Mouse (Mus musculus) lung, postnatal 0 days (tissue): ENCODE measurements around the gene Cntn5. TPM values are rescaled to one million over a fixed set of nuclear protein-coding genes. Genes with fewer than 3 reads are reported as not detected.

Source experiments
- ATAC-seq: fragments of 200-750 bp; cut with Nextera tagmentation; 2 replicates; pipeline ENCODE4 v1.8.0; 2017; ENCODE audit warnings: moderate library complexity
- DNase-seq: peaks from one replicate; pipeline ENCODE4 v3.0.0-alpha.2; 2016; ENCODE audit warnings: low spot score
- H3K27ac ChIP-seq: fragments of 300-500 bp; sonication (generic); 2 replicates; pipeline ENCODE4 v1.5.1; 2014; ENCODE audit warnings: antibody characterized with exemption, mild to moderate bottlenecking, low read length, mixed read lengths
- H3K27me3 ChIP-seq: fragments of 300-500 bp; sonication (generic); replicated peaks from 2 replicates; pipeline ENCODE4 v1.6.1; 2014; ENCODE audit warnings: low read length, mixed read lengths; ENCODE audit not compliant: insufficient read depth
- H3K36me3 ChIP-seq: fragments of 300-500 bp; sonication (generic); 2 replicates; pipeline ENCODE4 v1.6.1; 2014; ENCODE audit warnings: low read length, mixed read lengths; ENCODE audit not compliant: insufficient read depth
- H3K4me1 ChIP-seq: fragments of 300-500 bp; sonication (generic); 2 replicates; pipeline ENCODE4 v1.6.1; 2014; ENCODE audit warnings: antibody characterized with exemption, low read depth, low read length, mixed read lengths; ENCODE audit not compliant: insufficient read depth
- H3K4me2 ChIP-seq: fragments of 300-500 bp; sonication (generic); replicated peaks from 2 replicates; pipeline ENCODE4 v1.6.1; 2014; ENCODE audit warnings: low read depth, mild to moderate bottlenecking, low read length, moderate library complexity, mixed read lengths
- H3K4me3 ChIP-seq: fragments of 300-500 bp; sonication (generic); 2 replicates; pipeline ENCODE4 v1.5.1; 2014; ENCODE audit warnings: low read depth, low read length
- H3K9ac ChIP-seq: fragments of 300-500 bp; sonication (generic); replicated peaks from 2 replicates; pipeline ENCODE4 v1.6.1; 2014; ENCODE audit warnings: low read depth, mild to moderate bottlenecking
- H3K9me3 ChIP-seq: fragments of 300-500 bp; sonication (generic); 2 replicates; pipeline ENCODE4 v1.6.1; 2016; ENCODE audit warnings: low read length, mixed read lengths
- CTCF ChIP-seq: IDR thresholded peaks from 2 replicates; pipeline ENCODE4 v1.5.1; 2016; ENCODE audit warnings: antibody characterized with exemption, mild to moderate bottlenecking
- EP300 ChIP-seq: IDR thresholded peaks from 2 replicates; pipeline ENCODE4 v1.6.1; 2016; ENCODE audit warnings: antibody characterized with exemption, mild to moderate bottlenecking, control low read depth
- WGBS: fragments of 180-500 bp; shearing (Covaris S2); extraction: QIAGEN DNeasy Blood & Tissue Kit; methylation state at CpG from one replicate; pipeline ENCODE4 v1.1.7; 2014; 5-methylcytosine and 5-hydroxymethylcytosine counted together
- polyA plus RNA-seq: library from polyadenylated mRNA; unstranded; fragments of >200 nt; fragmentation: Nextera tagmentation; extraction: Ambion mirVana; gene quantifications from 2 replicates; pipeline ENCODE4 v1.2.1, GENCODE M21; 2015

The Cntn5 gene
- polyA plus RNA-seq, 1 experiment from 2014 or later = not detected

- Histone ChIP-seq H3K4me3 (no peak overlapping the region), H3K9ac (no peak overlapping the region), H3K4me1 (no peaks in the 10 kb centered on the region), H3K9me3 (no peaks in the 10 kb centered on the region), H3K4me2 (no peak overlapping the region), H3K27me3 (no peaks in the 10 kb centered on the region), H3K36me3 (no peaks in the 10 kb centered on the region), H3K27ac (no peak overlapping the region)
- ATAC-seq (no peak), DNase-seq (no peak)
- 64% methylated on average over 1 of the region's 1 CpGs for WGBS
- no peak for TF ChIP-seq EP300
- no peak for TF ChIP-seq CTCF
Measured at GRCm38 (mm10) chr9:10121350-10122057, 783.1 kb downstream of the Cntn5 start.

- 71% methylated on average over 1 of the region's 1 CpGs for WGBS
- Histone ChIP-seq H3K9me3 (no peaks in the 10 kb centered on the region), H3K36me3 (no peaks in the 10 kb centered on the region), H3K27ac (no peak overlapping the region), H3K27me3 (no peaks in the 10 kb centered on the region), H3K4me1 (no peaks in the 10 kb centered on the region), H3K9ac (no peak overlapping the region), H3K4me3 (no peak overlapping the region), H3K4me2 (no peak overlapping the region)
- DNase-seq (no peak), ATAC-seq (no peak)
- TF ChIP-seq CTCF (no peak), EP300 (no peak)
Measured at GRCm38 (mm10) chr9:10116581-10116980, 788.0 kb downstream of the Cntn5 start.

- no peaks in the 10 kb centered on the region for H3K9me3 ChIP-seq
- DNase-seq (no peak), ATAC-seq (no peak)
- no peaks in the 10 kb centered on the region for H3K4me1 ChIP-seq
- no peak overlapping the region for H3K4me2 ChIP-seq
- TF ChIP-seq CTCF = no peak
- no peak for TF ChIP-seq EP300
- H3K36me3 ChIP-seq = no peaks in the 10 kb centered on the region
- H3K27me3 ChIP-seq = no peaks in the 10 kb centered on the region
- no peak overlapping the region for H3K4me3 ChIP-seq
- 79% methylated on average over 1 of the region's 1 CpGs for WGBS
- no peak overlapping the region for H3K9ac ChIP-seq
- H3K27ac ChIP-seq = no peak overlapping the region
Measured at GRCm38 (mm10) chr9:10109156-10109555, 795.4 kb downstream of the Cntn5 start.

- WGBS = 74% methylated on average over 4 of the region's 4 CpGs
- ATAC-seq = no peak
Measured at GRCm38 (mm10) chr9:10107861-10108260, 796.7 kb downstream of the Cntn5 start.

GRCm38 (mm10) chr9:10101812-10102440, 802.6 kb downstream of the Cntn5 start:
- no peak for DNase-seq
- no peaks in the 10 kb centered on the region for H3K27me3 ChIP-seq
- no peak overlapping the region for H3K4me2 ChIP-seq
- no peaks in the 10 kb centered on the region for H3K4me1 ChIP-seq
- no peaks in the 10 kb centered on the region for H3K9me3 ChIP-seq
- no peak overlapping the region for H3K9ac ChIP-seq
- no peak for TF ChIP-seq CTCF
- TF ChIP-seq EP300 = no peak
- H3K4me3 ChIP-seq = no peak overlapping the region
- no peak for ATAC-seq
- H3K36me3 ChIP-seq = no peaks in the 10 kb centered on the region
- WGBS = 23% methylated on average over 5 of the region's 5 CpGs
- no peak overlapping the region for H3K27ac ChIP-seq

More at GRCm38 (mm10) chr9:10107861-10108260, 796.7 kb downstream of the Cntn5 start:
- no peak for DNase-seq
- H3K27me3 ChIP-seq = no peaks in the 10 kb centered on the region
- H3K4me2 ChIP-seq = no peak overlapping the region
- no peak overlapping the region for H3K4me3 ChIP-seq
- H3K27ac ChIP-seq = no peak overlapping the region
- H3K9ac ChIP-seq = no peak overlapping the region
- no peaks in the 10 kb centered on the region for H3K36me3 ChIP-seq
- H3K4me1 ChIP-seq = no peaks in the 10 kb centered on the region
- no peaks in the 10 kb centered on the region for H3K9me3 ChIP-seq
- TF ChIP-seq CTCF (no peak), EP300 (no peak)

GRCm38 (mm10) chr9:10076282-10076681, 828.3 kb downstream of the Cntn5 start:
- TF ChIP-seq EP300 = no peak
- no peak for TF ChIP-seq CTCF
- Histone ChIP-seq H3K4me3 (no peak overlapping the region), H3K27me3 (no peaks in the 10 kb centered on the region), H3K9me3 (no peaks in the 10 kb centered on the region), H3K4me2 (no peak overlapping the region), H3K36me3 (no peaks in the 10 kb centered on the region), H3K4me1 (no peaks in the 10 kb centered on the region), H3K27ac (no peak overlapping the region), H3K9ac (no peak overlapping the region)
- DNase-seq (no peak), ATAC-seq (no peak)
